Mouse (Mus musculus) megakaryocyte, embryonic 14.5 days (primary cell): ENCODE measurements around the gene Fcer1g.

Experiments
- FLI1 ChIP-seq: IDR thresholded peaks from 2 replicates; pipeline ENCODE4 v1.6.1; 2012; ENCODE audit warnings: low read length, inconsistent platforms, mixed read lengths
- GATA1 ChIP-seq: IDR thresholded peaks from 3 replicates; pipeline ENCODE4 v1.6.1; 2012; ENCODE audit warnings: mixed read lengths, low read length, inconsistent platforms, borderline replicate concordance

- no peak for TF ChIP-seq GATA1
- no peak for TF ChIP-seq FLI1
Measured at GRCm38 (mm10) chr1:171257781-171258180, 23.6 kb upstream of the Fcer1g start.
